Mouse (Mus musculus): ENCODE results near the gene Ulk4. TPM values are rescaled to one million over a fixed set of nuclear protein-coding genes. Genes with fewer than 3 reads are reported as not detected.

Ulk4 gene
- polyA plus RNA-seq, 1 experiment, result not detected

- TF ChIP-seq GATA1 (IDR thresholded peaks at IDR 0.05; ENCODE audit: borderline replicate concordance, low read length) (no peak), FLI1 (IDR thresholded peaks at IDR 0.05; ENCODE audit: low read length) (no peak)
- H3K36me3 ChIP-seq (replicated peaks; ENCODE audit: low read length), result no peaks in the 10 kb centered on the region
- H3K4me3 ChIP-seq (replicated peaks), result no peak overlapping the region
- peaks cover 36% of the 10 kb centered on the region for H3K27me3 ChIP-seq (replicated peaks)
- H3K4me1 ChIP-seq, result no peaks in the 10 kb centered on the region
- no peaks in the 10 kb centered on the region for H3K9me3 ChIP-seq
These were observed 282.5 kb downstream of the Ulk4 start for GRCm38 (mm10) chr9:120994223-120995155.

- Histone ChIP-seq H3K4me3 (replicated peaks) (no peak overlapping the region), H3K4me1 (no peaks in the 10 kb centered on the region), H3K36me3 (replicated peaks; ENCODE audit: low read length) (no peaks in the 10 kb centered on the region), H3K9me3 (no peaks in the 10 kb centered on the region), H3K27me3 (replicated peaks) (peaks cover 41% of the 10 kb centered on the region)
- TF ChIP-seq GATA1 (IDR thresholded peaks at IDR 0.05; ENCODE audit: borderline replicate concordance, low read length) (no peak), FLI1 (IDR thresholded peaks at IDR 0.05; ENCODE audit: low read length) (no peak)
These were observed 284.0 kb downstream of the Ulk4 start for GRCm38 (mm10) chr9:120993004-120993403.

- TF ChIP-seq GATA1 (IDR thresholded peaks at IDR 0.05; ENCODE audit: borderline replicate concordance, low read length) (no peak), FLI1 (IDR thresholded peaks at IDR 0.05; ENCODE audit: low read length) (no peak)
- no peaks in the 10 kb centered on the region for H3K36me3 ChIP-seq (replicated peaks; ENCODE audit: low read length)
- H3K9me3 ChIP-seq, result no peaks in the 10 kb centered on the region
- no peaks in the 10 kb centered on the region for H3K4me1 ChIP-seq
- peaks cover 46% of the 10 kb centered on the region for H3K27me3 ChIP-seq (replicated peaks)
- no peak overlapping the region for H3K4me3 ChIP-seq (replicated peaks)
These were observed 285.2 kb downstream of the Ulk4 start for GRCm38 (mm10) chr9:120991801-120992200.

GRCm38 (mm10) chr9:120989806-120990700 lies 286.9 kb downstream of the Ulk4 start:
- no peak overlapping the region for H3K4me3 ChIP-seq (replicated peaks)
- H3K27me3 ChIP-seq (replicated peaks), result peaks cover 42% of the 10 kb centered on the region
- H3K36me3 ChIP-seq (replicated peaks; ENCODE audit: low read length), result no peaks in the 10 kb centered on the region
- H3K4me1 ChIP-seq, result no peaks in the 10 kb centered on the region
- TF ChIP-seq FLI1 (IDR thresholded peaks at IDR 0.05; ENCODE audit: low read length), result no peak
- no peak for TF ChIP-seq GATA1 (IDR thresholded peaks at IDR 0.05; ENCODE audit: borderline replicate concordance, low read length)
- no peaks in the 10 kb centered on the region for H3K9me3 ChIP-seq

GRCm38 (mm10) chr9:120988088-120988487 lies 288.9 kb downstream of the Ulk4 start:
- no peaks in the 10 kb centered on the region for H3K9me3 ChIP-seq
- no peaks in the 10 kb centered on the region for H3K4me1 ChIP-seq
- TF ChIP-seq GATA1 (IDR thresholded peaks at IDR 0.05; ENCODE audit: borderline replicate concordance, low read length), result no peak
- TF ChIP-seq FLI1 (IDR thresholded peaks at IDR 0.05; ENCODE audit: low read length), result no peak
- H3K4me3 ChIP-seq (replicated peaks), result no peak overlapping the region
- H3K36me3 ChIP-seq (replicated peaks; ENCODE audit: low read length), result no peaks in the 10 kb centered on the region
- H3K27me3 ChIP-seq (replicated peaks), result peaks cover 43% of the 10 kb centered on the region

GRCm38 (mm10) chr9:120986994-120987393 lies 290.0 kb downstream of the Ulk4 start:
- H3K27me3 ChIP-seq (replicated peaks), result peaks cover 49% of the 10 kb centered on the region
- TF ChIP-seq FLI1 (IDR thresholded peaks at IDR 0.05; ENCODE audit: low read length), result no peak
- TF ChIP-seq GATA1 (IDR thresholded peaks at IDR 0.05; ENCODE audit: borderline replicate concordance, low read length), result no peak
- H3K4me1 ChIP-seq, result no peaks in the 10 kb centered on the region; the same call in 1 of the 2 replicates
- no peak overlapping the region for H3K4me3 ChIP-seq (replicated peaks)
- no peaks in the 10 kb centered on the region for H3K9me3 ChIP-seq
- no peaks in the 10 kb centered on the region for H3K36me3 ChIP-seq (replicated peaks; ENCODE audit: low read length)

GRCm38 (mm10) chr9:120986255-120986654 lies 290.7 kb downstream of the Ulk4 start:
- Histone ChIP-seq H3K36me3 (replicated peaks; ENCODE audit: low read length) (no peaks in the 10 kb centered on the region), H3K9me3 (no peaks in the 10 kb centered on the region), H3K4me3 (replicated peaks) (no peak overlapping the region), H3K27me3 (replicated peaks) (peaks cover 53% of the 10 kb centered on the region), H3K4me1 (no peaks in the 10 kb centered on the region; the same call in 1 of the 2 replicates)
- TF ChIP-seq GATA1 (IDR thresholded peaks at IDR 0.05; ENCODE audit: borderline replicate concordance, low read length) (no peak), FLI1 (IDR thresholded peaks at IDR 0.05; ENCODE audit: low read length) (no peak)

- Histone ChIP-seq H3K4me3 (replicated peaks) (no peak overlapping the region), H3K27me3 (replicated peaks) (peaks cover 53% of the 10 kb centered on the region), H3K36me3 (replicated peaks; ENCODE audit: low read length) (no peaks in the 10 kb centered on the region), H3K9me3 (no peaks in the 10 kb centered on the region), H3K4me1 (no peaks in the 10 kb centered on the region; the same call in 1 of the 2 replicates)
- no peak for TF ChIP-seq GATA1 (IDR thresholded peaks at IDR 0.05; ENCODE audit: borderline replicate concordance, low read length)
- TF ChIP-seq FLI1 (IDR thresholded peaks at IDR 0.05; ENCODE audit: low read length), result no peak
These were observed 291.5 kb downstream of the Ulk4 start for GRCm38 (mm10) chr9:120985524-120985923.

GRCm38 (mm10) chr9:120985009-120985408 lies 292.0 kb downstream of the Ulk4 start:
- no peak overlapping the region for H3K4me3 ChIP-seq (replicated peaks)
- no peaks in the 10 kb centered on the region for H3K9me3 ChIP-seq
- peaks cover 54% of the 10 kb centered on the region for H3K27me3 ChIP-seq (replicated peaks)
- H3K4me1 ChIP-seq, result no peaks in the 10 kb centered on the region; the same call in 1 of the 2 replicates
- H3K36me3 ChIP-seq (replicated peaks; ENCODE audit: low read length), result no peaks in the 10 kb centered on the region
- no peak for TF ChIP-seq GATA1 (IDR thresholded peaks at IDR 0.05; ENCODE audit: borderline replicate concordance, low read length)
- TF ChIP-seq FLI1 (IDR thresholded peaks at IDR 0.05; ENCODE audit: low read length), result no peak

All from megakaryocyte, embryonic 14.5 days (primary cell).